Mouse (Mus musculus): Measurements from ENCODE around the gene Slc2a3.

- TF ChIP-seq CTCF (IDR thresholded peaks at IDR 0.05; ENCODE audit: extremely low read depth, insufficient read length, insufficient replicate concordance, low read depth, low read length): no peak
- TF ChIP-seq POLR2A (IDR thresholded peaks at IDR 0.05; ENCODE audit: low read depth, low read length): no peak
Measured at GRCm38 (mm10) chr6:122706337-122706840, 95.1 kb downstream of the Slc2a3 start.

Data from small intestine, adult 2 months (tissue).